Mouse (Mus musculus) telencephalon, adult 2 months (tissue): ENCODE measurements around the gene Fbxl16.

ENCODE experiments used
- DNase-seq: peaks from one replicate; pipeline ENCODE4 v3.0.0-alpha.2; 2011; ENCODE audit warnings: low read depth, low spot score

Gene Fbxl16

GRCm38 (mm10) chr17:25808789-25809605, at the start of gene Fbxl16:
Gene Fbxl16 (plus strand): TSS chr17:25809085.
- DNase-seq, result peak; percentile 92

- DNase-seq, result peak; percentile 57
Observed at GRCm38 (mm10) chr17:25760148-25760547, 48.7 kb upstream of the Fbxl16 start.

DNA sequence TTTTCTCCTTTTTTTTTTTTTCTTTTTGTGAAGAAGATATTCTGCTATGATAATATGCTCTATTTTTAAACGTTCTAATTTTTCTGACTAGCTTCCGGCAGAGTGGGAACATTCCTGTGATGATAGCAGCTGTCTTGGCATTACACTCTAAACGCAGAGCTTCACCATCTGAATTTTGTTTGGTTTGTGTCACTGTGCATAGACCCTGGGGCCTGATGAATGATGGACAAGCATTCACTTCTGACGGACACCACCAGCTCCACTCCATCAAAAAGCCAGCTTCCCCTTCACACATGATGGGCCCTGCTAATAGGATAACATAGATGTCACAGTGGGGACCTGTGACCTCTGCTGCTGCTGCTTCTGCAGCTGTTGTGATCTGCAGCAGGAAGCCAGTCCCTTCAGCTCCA, 47.3 kb upstream of the Fbxl16 start:
- peak; percentile 84 for DNase-seq

GRCm38 (mm10) chr17:25762591-25762990, 46.3 kb upstream of the Fbxl16 start:
- DNase-seq, result no peak

DNA sequence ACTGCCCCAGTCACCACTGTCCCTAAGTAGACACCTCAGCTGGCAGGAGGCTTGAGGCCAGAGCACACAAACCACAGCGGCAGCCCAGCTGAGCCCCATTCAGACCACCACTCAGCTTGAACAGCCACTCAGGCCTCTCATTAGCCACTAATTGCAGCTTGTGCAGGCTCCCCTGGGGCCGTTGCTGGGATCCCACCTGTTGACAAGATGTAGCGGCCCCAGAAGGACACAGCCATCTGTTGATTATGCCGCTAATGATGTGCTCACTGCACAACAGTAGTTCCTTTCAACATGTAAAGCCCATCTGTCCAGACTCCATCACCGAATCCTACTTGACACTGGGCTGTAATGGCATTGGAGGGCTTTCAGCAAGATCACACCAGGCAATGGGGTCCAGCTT, 43.0 kb upstream of the Fbxl16 start:
- no peak for DNase-seq

GRCm38 (mm10) chr17:25769331-25769730, 39.6 kb upstream of the Fbxl16 start:
- DNase-seq, result no peak

GRCm38 (mm10) chr17:25773549-25774120, 35.2 kb upstream of the Fbxl16 start, which contains the start of gene Narfl:
Gene Narfl (plus strand): TSS chr17:25773776.
- peak; percentile 97 for DNase-seq

GRCm38 (mm10) chr17:25775318-25776062, 33.4 kb upstream of the Fbxl16 start:
- no peak for DNase-seq

DNA sequence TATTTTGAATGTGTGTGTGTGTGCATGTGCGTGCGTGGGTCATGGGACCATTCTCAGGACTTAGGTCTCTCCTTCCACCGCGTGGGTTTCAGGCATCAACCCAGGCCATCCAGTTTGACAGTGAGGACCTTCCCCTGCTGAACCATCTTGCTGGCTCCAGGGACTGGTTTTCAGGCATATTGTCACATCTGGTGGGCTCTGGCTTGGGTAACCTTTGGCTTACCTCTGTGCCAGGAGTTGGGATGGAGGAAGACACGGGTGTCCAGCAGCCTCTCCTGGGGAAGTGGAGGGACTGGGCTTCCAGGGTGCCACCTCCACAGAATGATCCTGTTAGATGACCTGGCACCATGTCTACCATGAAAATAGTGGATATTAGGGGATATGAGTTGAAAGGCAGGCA, 30.9 kb upstream of the Fbxl16 start:
- DNase-seq, result no peak

- DNase-seq, result no peak
Observed at GRCm38 (mm10) chr17:25781339-25781738, 27.5 kb upstream of the Fbxl16 start.

DNA sequence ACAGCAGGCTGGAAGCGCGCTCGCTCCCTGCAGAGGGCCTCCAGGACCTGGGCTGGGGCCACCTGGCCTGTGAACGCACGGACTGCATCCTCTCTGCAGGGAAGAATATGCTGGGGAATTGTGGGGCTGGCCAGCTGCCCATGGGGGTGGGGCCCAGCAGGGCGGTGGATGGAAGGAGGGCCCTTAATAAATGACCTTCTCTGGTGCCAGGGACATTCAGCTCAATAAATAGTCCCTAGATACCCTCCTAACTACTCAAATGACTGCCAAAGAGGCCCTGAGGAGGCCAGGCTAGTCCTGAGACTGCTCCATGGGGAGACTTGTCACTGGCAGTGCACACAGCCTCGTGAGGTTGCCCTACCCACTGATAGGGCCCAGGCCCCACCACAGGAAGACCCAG, 25.8 kb upstream of the Fbxl16 start:
- DNase-seq, result no peak

- DNase-seq, result no peak
Observed at GRCm38 (mm10) chr17:25783861-25784574, 24.9 kb upstream of the Fbxl16 start.

DNA sequence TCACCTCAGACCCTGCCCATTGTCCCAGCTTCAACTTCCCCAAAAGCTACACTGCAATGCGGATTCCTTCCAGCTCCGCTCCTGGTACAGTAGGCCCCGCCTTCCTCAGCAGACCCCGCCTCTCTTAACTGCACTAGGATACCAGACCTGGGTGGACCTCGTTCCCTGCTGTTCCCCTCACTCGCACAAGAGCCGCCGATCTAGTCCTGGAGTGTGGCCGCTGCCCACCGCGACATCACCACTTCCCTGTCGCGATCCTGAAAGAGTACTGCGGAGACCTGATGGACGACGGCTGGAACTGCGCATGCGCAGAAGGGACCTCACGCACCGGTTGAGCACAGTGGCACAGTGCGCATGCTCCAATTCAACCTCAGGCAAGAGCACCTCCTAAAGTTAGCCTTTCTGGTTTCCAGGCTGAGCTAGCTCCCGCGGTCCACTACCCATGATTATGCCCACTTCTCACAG, 23.6 kb upstream of the Fbxl16 start, which contains the start of gene Haghl:
Gene Haghl, minus strand, starts transcription at position 393 of the 465 bp plus-strand sequence.
- DNase-seq, result peak; percentile 93

- no peak for DNase-seq
Observed at GRCm38 (mm10) chr17:25786280-25786679, 22.6 kb upstream of the Fbxl16 start, which contains the start of gene Ccdc78. Gene Ccdc78 (plus strand): TSS chr17:25786580.

GRCm38 (mm10) chr17:25786781-25787504, 21.9 kb upstream of the Fbxl16 start:
- no peak for DNase-seq

DNA sequence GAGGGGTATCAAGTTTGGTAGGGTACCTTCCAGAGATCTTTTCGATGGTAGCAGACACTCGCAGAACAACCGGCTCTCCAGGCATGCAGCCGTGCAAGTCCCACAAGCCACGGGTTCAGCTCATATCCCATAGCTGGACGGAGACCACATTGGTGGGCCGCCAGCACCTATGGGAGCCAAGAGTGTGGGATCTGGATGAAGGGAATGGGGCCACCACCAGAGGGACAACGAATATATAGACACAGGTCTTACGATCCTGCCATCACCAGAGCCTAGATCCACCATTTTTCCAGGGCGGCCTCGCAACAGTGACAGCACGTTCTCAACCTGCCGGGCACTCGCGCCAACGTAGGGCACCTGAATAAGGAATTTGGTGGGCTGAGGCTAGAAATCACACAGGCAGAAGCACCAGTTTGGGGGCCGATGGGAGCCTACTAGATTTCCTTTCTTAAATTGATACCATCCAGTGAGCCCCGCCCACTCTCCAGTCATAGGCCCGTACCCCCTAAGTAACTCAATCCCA, 17.5 kb upstream of the Fbxl16 start:
- DNase-seq, result no peak

DNA sequence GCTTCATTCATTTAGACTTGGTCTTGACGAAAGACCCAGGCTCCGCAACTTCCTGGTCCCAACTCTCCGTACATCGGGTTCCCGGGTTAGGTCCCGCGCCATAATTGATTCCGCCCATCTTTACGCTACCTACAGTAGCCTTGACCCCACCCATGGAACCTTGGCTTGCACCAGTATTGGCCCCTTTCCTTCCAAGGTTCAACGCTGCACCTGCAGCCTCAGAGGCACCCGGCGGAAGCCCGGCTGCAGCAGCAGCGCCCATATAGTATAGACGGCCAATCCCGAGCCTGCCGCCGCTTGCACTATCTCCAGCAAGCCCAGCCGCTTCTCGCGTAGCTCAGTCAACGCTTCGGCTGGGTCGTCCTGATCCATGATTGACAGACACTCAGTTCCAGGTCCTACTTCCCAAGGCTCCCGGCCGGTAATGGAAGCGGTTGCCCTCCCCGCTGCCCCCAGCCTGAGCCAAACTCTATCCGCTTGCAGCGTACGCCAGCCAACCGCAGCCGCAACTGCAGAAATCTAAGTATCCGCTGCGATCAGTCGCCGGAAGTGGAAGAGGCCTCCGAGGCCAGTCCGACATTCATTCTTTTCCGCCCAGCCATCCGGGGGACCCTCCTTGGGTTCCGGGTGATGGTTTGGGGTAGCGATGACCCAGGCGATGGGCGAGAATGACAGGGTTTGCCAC, 16.9 kb upstream of the Fbxl16 start:
- peak; percentile 83 for DNase-seq

DNA sequence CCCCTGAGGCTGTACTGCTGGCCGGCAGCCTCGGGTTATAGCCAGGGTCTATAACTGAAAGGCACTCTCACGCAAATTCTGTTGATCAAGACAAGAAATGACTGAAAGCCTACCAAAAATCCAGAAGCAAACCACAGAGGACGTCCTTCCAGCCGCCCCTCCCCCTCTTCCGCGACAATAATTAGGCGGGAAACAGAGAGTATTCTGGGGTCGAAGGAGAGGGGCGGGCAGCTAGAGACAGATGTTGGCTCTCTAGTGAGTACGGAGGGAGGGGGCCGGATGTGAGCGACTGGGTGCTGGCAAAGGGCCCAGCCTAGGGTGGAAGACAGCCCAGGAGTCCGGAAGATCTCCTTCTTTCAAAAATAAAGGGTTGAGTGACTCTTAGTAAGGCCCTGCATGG, 16.3 kb upstream of the Fbxl16 start, which contains the start of gene Fam173a:
Gene Fam173a, minus strand, starts transcription at position 287 of the 400 bp plus-strand sequence.
- DNase-seq, result no peak

GRCm38 (mm10) chr17:25794197-25794596, 14.7 kb upstream of the Fbxl16 start:
- DNase-seq, result no peak

DNA sequence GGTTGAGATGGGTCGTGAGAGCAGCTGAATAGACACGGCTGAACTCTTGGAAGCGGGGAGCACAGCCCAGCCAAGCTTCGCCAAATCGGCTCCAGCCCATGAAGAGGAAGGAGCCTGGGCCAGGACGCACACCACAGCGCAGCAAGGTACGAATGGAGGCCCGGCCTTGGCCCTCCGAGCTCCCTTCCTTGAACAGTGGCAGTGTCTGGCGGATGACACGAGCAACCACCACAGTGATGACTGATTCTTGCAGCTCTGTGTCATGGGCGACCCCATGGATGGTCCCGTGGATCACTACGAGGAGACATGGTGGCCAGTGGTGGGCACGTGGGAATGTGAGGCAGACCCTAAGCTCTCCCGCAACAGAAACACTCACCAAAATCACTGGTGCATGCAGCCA, 13.9 kb upstream of the Fbxl16 start:
- DNase-seq, result no peak
